Mouse (Mus musculus): ENCODE measurements at regions not wholly inside any gene's neighbourhood (a gene's known extent, or its start where the extent isn't known, plus 50 kb on each side); places are given as distances from the start of the nearest gene placed in this dataset.
"Not testable (repeated sequence)": the region's sequence is repeated elsewhere in the genome, so short reads cannot be mapped to it uniquely, and the experiment has no call there.

DNA sequence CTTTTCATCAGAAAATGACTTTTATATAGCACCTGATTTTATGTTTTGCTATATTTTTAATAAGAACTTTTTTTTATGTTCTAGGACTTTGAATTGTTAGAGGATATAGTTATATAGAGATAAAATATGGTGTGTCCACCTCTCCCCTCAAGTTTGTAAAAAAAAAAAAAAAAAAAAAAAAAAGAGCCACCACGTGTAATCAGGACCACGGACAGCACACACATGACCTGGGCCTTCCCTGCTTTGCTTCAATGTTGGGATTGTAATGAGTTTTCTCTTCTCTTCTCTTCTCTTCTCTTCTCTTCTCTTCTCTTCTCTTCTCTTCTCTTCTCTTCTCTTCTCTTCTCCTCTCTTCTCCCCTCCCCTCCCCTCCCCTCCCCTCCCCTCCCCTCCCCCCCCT lies 78.5 kb downstream of the 1700010I14Rik start:
- DNase-seq (ENCODE audit: low spot score in 2 of 2) = not testable (repeated sequence)

DNA sequence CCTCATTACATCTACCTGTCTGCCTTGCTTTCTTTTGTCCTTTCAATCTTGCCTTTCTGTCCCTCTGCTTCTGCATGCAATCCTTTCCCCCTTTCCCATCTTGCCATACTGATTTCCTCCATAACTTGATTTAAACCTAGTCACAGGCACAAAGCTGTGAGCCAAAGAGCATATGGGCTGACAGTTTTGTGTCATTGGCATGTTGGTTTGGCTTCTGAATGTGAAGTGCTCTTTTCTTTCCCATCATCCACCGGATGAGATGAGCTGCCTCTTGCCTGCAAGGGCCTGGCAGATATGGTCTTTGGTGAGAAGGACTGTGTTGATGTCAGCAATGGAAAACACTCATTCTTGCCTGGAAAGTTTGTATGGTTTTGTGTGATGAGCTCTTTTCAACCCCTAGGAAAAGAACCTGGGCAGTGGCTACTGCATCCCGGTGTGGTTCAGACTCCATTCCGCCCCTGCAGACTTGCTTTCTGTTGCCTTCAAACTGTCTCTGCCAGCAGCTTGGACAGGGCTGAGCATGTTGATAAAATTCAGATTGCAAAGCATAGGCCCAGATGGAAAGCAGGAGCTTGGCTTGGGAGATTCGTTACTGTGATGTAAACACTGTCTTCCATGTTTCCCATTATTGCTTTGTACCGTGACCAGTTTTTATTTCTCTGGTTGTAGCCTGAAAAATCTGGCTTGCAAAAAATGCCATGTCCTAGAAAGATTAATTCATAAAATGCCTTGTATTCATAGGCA lies 80.9 kb downstream of the 1700010I14Rik start:
- peak in 1 of 2 experiments; percentile 9 for DNase-seq (ENCODE audit: low spot score in 2 of 2)

DNA sequence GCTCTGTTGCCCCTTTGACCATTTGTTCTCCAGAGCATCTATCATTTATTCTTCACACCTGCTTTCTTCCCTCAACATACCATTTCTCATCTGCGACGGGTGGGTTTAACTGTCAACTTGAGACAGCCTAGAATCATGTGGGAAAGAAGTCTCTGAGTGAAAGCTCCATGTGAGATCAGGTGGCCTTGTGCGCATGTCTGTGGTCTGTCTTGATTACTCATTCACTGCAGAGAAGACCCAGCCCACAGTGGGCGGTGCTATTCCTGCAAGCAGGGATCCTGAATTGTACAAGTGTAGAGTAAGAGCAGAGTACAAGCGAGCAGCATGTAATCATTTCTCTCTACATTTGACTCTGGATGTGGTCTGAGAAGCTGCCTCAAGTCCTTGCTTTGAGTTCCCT lies 95.5 kb downstream of the 1700010I14Rik start:
- DNase-seq (ENCODE audit: low spot score in 2 of 2) = no peak

DNA sequence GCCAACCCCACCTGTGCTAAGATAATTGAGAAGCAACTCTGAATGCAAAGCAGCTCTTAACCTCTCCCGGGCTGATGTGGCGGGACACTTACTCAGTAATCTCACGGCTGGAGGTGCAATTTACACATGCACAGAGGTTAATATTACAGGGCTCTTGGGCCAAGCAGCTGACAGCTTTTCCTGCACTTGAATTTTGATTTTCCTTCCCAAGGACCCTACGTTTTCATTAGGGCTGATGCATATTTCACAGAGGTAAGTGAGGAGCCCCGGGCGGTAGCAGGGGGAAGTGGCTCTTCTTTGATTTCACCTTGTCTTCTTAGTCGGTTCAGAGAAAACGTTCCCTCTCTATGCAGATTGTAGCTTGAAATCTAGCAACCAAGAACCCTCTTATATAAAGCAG lies 139.7 kb downstream of the 1700010I14Rik start:
- DNase-seq (ENCODE audit: low spot score in 2 of 2) = no peak

DNA sequence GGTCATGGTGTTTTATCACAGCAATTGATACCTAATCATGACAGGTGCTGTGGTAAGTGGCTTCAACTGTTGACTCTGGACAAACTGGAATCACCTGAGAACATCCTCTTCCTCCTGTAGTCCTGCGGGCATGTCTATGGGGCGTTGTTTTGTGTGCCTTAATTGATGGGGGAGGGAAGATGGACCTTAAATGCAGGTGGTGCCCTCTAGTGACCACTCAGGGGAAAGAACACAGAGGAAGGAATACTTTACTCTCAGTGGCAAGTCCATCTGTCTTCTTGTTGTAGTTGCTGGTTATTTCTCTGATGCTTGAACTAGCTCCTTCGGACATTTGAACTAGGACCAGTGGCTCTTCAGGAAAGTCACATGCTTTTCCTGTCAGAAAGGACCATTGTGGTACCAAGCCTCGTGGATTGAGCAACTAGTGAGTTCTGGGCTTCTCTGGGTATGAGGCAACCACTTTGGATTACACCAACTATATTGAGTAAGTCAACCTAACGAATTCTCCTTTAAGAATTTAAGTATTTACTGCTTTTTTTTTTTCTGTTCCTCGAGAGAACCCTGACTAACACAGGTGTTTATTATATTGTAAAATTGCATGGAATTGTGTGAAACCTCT lies 157.6 kb downstream of the 1700010I14Rik start:
- no peak for DNase-seq (ENCODE audit: low spot score in 2 of 2)

DNA sequence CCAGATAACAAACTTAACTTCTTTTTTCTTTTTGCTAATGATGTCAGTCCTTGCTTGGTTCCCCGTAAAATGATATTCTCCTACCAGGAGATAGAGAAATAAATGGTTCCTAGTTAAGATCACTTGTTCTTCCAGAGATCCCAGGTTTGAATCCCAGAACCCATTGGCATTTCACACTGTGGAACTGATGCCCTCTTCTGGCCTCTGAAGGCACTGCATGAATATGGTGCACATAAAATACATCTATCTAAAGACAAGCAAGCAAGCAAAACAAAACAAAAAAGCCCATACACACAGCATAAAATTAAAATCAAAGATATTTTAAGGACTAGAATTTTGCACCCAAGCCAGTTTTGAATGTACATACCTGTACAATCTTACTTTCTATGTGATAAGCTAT lies 162.5 kb downstream of the 1700010I14Rik start:
- no peak for DNase-seq (ENCODE audit: low spot score in 2 of 2)

DNA sequence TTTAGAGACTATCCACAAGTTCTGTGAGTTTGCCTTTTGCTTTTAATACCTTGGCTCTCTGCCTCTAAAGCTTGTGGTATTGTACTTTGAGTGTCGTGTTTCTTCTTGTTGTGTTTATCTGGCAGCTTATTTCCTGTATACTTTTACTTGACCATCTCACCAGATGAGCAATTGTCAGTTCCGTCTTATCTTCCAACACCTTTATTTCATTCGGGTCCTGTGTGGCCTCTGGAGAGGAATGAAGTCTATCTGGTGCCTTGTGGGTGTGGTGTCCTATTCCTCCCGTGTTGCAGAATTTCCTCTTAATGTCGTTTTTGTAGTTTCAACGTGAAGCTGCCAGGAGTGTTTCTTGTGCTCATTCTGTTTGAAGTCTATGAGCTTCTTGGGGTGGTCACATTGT lies 174.0 kb downstream of the 1700010I14Rik start:
- no peak for DNase-seq (ENCODE audit: low spot score in 2 of 2)

DNA sequence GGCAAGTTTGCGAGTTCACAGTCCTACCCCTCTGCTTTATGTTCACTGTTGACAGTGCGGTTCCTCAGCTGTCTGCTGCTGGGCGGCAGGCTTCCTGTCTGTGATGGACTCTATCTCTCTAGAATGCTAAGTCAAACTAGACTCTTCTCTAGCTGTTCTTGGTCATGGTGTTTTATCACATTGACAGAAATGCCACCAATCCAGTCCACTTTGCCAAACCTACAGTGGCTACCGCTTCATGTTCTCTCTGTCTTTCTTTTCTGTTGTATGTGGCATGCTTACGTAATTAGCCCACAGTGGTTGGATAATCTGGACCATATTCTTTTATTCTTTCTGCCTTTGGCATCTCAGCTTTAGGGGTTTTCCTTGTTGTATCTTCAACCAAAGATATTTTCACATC lies 174.5 kb downstream of the 1700010I14Rik start:
- DNase-seq (ENCODE audit: low spot score in 2 of 2) = no peak

DNA sequence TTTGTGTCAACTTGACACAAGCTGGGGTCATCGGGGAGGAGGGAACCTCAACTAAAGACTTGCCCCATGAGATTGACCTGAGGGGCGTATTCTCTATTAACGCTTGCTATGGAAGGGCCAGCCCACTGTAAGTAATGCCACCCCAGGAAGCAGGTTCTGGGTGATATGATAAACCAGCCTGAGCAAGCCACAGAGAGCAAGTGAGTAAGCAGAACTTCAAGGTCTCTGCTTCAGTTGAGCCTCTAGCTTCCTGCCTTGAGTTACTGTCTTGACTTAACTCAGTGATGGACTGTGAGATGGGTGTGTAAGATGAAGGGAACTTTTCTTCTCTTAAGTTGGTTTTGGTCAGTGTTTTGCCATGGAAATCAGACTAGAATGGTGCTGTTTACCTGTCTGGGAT lies 175.2 kb downstream of the 1700010I14Rik start:
- DNase-seq (ENCODE audit: low spot score in 2 of 2) = no peak

DNA sequence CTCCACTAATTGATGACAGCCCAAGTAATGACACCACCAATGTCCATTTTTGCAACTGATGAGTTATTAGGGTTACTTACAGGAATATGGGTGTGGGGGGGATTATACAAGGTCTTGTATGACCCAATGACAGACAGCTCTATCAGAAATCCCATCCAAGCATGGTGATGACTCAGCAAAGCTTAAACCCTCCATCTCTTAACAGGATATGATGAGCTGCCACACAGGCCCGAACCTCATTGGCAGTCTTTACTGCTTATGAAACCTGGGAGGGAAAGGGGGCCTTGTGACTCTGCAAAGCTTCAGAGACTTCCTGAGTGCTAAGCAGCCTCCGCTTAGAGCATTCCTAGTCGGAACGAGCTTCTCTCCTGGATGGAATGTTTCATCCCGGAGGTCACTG lies 176.4 kb downstream of the 1700010I14Rik start:
- DNase-seq (ENCODE audit: low spot score in 2 of 2) = no peak

DNA sequence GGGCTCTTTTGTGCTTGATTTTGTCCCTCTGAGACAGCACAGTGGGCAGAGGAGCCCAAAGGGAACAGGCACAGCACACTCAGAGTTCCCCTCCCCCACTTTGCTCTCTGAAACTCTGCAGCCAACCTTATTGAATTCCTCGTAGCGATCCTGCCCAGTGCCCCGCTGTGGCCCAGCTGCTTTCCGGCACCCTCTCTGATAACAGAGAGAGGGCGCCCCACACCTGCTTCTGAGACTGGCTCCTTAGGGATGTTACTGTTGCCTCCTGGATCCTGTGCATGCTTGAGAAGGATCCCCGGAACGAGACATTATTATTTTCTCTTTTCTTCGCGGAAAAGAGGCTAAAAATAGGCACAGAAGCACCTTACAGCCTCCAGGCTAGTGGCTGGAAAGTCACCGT lies 179.0 kb downstream of the 1700010I14Rik start:
- peak; percentile 41 to 67 for DNase-seq (ENCODE audit: low spot score in 2 of 2)

DNA sequence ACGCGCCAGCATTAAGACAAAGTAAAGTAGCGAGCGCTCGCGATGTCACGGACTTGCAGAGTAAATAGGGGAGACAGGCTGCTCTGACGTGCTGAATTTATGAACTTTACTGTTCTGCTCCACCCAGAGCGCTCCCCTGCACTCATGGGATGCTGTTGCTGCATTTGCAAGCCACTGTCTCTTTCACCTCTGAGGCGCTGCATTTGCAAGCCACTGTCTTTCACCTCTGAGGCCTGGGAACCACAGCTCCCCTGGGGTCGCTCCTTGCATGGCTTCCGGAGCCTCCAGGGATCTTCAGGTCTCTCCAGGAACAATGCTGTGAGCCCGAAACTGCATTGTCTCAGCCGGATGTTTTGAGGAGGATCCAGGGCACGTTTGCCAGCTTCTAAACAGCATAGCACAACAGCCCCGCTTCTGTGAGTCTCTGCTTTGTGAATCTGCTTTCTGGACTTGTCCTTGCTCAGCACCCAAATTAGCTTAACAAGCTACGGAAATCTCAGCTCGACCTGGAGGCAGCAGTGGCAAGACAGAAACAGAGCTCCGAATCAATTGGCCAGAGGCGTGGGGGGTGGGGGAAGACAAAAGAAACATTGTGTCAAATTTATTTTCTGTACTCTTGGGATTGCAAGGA lies 179.6 kb downstream of the 1700010I14Rik start:
- peak in 1 of 2 experiments; percentile 42 for DNase-seq (ENCODE audit: low spot score in 2 of 2)

DNA sequence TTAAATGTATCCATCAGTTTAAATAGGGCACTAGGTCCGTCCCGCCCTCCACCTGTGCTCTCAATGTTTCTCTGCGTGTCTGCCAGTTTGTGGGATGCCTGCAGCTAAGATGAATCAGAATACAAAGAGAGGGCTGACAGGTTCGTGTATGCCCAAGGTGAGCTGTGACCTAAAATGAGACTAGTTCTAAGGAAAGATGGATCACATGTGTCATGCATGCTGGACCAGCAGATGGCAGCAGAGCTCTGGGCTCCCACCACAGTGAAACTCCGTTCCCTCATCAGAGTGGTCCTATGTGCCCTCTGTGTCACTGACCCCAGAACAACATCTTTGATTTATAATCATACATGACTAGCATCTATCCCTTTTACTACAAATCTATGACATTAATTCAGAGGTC lies 180.3 kb downstream of the 1700010I14Rik start:
- peak; percentile 67 to 85 for DNase-seq (ENCODE audit: low spot score in 2 of 2)

DNA sequence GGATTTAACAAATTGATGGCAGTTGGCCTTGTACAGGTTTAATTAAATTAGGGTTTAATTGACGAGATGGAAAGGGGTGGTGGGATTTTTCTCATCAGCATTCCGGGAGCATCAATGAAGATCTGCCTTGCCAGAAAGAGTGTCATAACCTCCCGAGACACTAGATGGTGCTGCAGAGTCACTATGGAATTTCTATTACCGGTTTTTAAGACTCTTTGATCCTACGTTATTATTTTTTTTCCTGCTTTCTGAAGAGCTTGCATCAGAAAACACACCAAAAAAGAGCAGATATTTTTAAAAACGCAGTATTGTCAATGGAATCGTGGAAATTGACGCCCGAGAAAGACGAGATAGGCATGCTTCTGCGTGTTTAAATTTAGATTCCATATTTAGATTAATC lies 181.2 kb downstream of the 1700010I14Rik start:
- DNase-seq (ENCODE audit: low spot score in 2 of 2) = peak; percentile 78 to 91

DNA sequence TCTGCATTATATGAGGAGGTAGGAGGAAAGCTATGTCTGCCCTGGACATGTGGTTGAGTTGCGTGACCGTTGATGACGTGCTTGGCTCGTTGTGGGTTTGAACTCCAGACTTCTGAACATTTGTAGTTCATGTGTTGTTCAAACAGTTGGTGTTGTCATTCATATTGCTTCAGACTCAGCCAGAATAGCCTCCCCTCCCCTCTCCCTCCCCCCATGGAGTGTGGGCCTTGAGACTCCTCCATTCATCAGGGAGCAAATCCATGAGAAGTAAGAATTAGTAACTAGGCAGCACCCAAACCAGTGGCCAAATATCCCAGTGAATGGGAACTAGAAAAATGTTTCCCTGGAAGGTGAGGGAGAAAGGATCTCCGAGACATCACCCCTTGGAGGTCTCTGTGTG lies 209.0 kb downstream of the 1700010I14Rik start:
- DNase-seq (ENCODE audit: low spot score in 2 of 2) = no peak

DNA sequence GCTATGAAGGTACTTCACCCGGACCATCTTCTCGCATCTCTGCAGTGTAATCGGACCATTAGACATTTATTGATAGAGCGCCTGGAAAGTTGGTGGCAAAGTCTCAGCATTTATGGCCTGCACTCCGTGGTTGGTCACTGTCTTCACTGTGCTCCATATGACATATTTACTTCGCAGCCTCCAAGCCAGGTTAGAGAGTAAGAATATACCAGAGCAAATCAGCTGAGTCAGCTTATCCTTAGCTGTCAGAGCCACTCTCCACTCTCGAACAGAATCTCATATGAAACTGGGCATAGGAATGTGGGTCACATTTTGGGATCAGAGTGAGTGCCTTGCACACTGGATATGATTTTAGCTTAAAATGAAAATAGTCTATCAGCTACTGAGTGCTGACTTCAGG lies 212.3 kb downstream of the 1700010I14Rik start:
- no peak for DNase-seq (ENCODE audit: low spot score in 2 of 2)

DNA sequence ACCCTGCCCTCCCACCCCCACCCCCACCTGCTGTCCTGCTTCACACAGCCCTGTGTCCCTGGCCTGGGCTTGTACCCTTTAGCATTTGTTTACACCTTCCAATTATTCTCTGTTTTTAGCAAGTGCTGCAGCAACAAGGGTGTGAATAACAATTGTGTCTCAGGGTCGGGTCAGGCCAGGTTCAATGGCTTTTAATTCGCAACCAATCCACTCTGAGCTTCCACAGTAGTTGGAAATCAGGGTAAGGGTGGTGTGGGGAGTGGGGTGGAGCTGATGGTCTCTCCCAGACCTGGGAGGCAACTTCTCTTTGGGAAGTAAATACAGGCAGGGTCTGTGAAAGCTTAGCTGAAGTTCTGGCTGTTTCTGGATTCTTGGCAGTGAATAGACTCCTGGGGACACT lies 214.4 kb downstream of the 1700010I14Rik start:
- no peak for DNase-seq (ENCODE audit: low spot score in 2 of 2)

DNA sequence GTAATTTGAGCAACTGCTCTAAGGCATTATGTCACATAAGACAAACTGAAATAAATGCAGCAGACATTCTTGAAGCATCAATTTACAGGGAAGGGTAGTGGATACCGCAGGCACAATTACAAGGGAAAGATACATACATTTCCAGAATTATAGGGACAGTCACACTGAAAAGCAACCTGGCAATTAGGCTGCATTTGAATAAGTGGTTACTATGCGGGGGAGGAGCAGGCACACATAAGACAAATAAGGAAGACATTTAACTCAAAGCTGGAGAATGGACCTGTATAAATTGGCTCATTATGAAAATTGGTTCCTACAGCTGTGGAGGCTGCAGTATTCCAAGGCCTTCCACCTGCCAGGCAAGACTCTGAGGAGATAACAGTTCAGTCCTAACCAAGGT lies 211.2 kb upstream of the Gm17728 start:
- DNase-seq (ENCODE audit: low spot score in 2 of 2) = no peak

DNA sequence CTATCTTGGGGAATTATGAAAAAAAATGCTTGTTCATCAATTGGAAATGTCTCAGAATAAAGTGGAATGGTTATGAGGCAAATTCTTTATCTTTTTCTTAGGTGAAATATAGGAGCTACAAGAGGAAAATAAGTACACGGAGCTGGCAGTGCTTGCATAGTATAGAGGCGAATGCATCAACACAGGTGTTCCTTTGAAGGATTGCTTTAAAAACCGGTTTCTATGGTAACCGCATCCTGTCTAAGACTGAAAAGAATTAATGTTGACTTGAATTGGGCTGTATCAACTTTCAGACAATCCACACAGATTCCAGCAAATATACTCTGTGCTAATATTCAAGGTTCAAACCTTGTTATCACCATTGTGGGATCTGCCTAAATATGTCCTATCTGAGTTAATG lies 198.8 kb upstream of the Gm17728 start:
- DNase-seq (ENCODE audit: low spot score in 2 of 2) = no peak

DNA sequence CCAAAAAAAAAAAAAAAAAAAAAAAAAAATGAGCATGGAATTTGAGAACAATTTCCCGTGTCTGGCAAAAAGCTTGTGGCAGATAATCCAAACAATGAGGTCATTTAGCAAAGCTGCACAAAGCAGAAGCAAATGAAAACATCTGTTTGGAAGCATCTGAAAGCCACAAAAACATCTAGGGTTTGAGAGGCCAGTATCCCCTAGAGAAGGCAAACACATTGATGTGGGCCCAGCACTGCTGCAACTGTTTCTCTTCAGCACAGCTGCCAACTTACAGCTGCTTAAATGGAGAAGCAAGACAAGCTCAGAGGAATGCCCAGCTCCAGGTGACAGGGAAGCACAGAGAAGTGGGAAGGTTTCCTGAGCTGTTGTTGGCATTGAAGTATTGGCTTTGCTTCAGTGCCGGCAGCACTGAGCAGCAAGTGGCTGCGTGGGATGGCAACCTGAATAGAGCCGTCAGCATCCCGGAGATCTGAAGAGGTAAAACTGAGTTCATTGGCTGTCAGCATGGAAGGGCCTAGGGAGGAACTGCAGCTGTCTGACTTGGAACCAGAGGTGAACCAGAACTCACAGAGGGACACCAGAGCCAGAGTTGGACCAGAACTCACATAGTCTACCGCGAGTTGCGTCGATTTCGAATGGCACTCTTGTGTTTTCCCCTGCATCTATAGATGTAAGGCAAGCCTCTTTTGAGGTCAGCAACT lies 193.8 kb upstream of the Gm17728 start:
- DNase-seq (ENCODE audit: low spot score in 2 of 2) = peak in 1 of 2 experiments; percentile 11

DNA sequence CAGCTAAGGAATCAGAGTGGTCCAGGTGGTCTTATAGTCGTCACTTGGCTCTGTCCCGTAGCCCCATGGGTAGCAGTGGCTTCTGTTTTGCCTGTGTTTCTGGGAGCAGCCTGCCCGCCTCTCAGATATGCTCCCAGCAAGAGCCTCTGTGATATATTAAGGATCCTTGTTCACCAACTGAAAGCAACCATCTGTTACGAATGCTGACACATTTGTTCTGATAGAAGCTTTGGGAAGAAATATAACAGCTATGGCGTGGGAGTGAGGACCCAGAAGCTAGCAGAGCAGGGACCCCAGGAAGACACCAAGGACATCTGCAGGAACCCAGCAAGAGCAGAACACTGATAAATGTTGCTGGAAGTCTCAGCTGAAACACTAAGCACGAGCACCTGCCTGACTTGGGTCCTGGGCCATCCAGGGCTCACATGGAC lies 186.7 kb upstream of the Gm17728 start:
- peak; percentile 63 to 87 for DNase-seq (ENCODE audit: low spot score in 2 of 2)

DNA sequence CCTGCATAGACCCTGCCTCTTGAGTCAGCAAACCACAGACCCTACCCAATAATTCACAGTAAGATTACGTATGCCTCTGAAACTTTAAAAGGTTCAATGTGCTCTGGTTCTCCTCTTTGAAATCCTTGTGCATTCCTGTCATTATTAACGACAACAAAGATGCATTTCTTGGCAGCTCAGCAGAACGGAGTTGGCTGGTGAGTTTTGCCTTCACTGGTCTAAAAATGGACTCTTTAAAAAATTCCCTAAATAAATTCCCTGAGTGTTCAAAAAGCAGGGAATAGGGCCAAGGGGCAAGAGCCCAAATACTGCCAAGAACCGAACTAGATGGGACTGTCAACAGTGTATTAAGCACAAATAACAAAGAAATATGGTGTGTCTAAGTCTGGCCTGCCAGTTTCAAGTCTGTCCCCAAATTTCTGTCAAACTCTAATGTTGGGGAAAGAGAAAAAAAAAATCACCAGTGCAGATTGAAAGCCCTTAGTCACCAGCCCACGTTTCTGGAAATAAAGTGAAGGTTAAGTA lies 163.2 kb upstream of the Gm17728 start:
- DNase-seq (ENCODE audit: low spot score in 2 of 2) = peak in 1 of 2 experiments; percentile 51

All from layer of hippocampus, adult 18-20 months (tissue).